Mouse (Mus musculus) adrenal gland, postnatal 4 days (tissue): Measurements from ENCODE around the gene AC134908.4. TPM values are rescaled to one million over a fixed set of nuclear protein-coding genes. Genes with fewer than 3 reads are reported as not detected.
"Not testable (repeated sequence)": the region's sequence is repeated elsewhere in the genome, so short reads cannot be mapped to it uniquely, and the experiment has no call there.

Experiments
- DNase-seq, 2 experiments: peaks; one replicate each; pipeline ENCODE4 v3.0.0; 2021 to 2022; ENCODE audit warnings: low spot score in 2 of 2, mixed read lengths in 2 of 2
- total RNA-seq, 2 experiments: library from RNA; stranded (reverse); gene quantifications; 2 replicates each; pipeline ENCODE4 v1.2.3; 2021

AC134908.4 gene
- total RNA-seq, 2 experiments from 2014 or later: not detected

GRCm38 (mm10) chr17:25808789-25809605, 13.5 kb upstream of the AC134908.4 start, which contains the start of gene Fbxl16:
Fbxl16 (plus strand) TSS chr17:25809085.
- peak in 1 of 2 experiments; percentile 55 for DNase-seq

- no peak for DNase-seq
Measured at GRCm38 (mm10) chr17:25808028-25808427, 12.6 kb upstream of the AC134908.4 start.

GRCm38 (mm10) chr17:25807452-25807851, 12.0 kb upstream of the AC134908.4 start:
- DNase-seq: not testable (repeated sequence)

GRCm38 (mm10) chr17:25806507-25806906, 11.0 kb upstream of the AC134908.4 start:
- DNase-seq: no peak

DNA sequence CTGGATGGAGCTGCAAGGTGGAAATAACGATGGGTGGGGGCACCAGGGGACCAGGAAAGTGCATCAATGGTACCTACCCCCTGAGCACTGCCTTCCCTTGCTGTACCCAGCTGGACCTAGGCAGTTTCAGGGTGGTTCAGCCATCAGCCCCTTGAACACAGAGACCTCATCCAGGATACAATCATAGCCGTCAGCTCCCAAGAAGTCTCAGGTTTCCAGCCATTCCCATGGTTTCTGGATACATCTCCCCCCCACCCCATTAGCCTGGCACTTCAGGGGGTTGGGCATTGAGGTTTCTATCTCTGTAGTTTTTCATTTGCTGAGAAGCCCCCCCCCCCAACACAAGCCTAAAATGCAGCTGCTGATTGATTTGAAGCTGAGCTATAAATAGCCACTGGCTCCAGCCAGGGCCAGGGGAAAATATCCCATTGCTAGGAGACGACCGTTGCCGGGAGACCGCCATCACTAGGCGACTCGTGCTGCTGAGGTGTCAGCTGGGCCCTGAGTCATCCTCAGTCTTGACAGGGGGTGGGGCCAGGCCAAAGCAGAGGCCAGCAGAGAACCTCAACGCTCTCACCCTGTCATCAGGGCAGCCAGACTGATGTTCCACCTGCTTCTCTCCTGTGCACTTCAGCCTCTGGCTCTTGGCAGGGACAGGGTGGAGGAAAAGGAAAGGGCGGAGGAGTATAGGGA, 7.5 kb upstream of the AC134908.4 start:
- peak; percentile 49 to 54 for DNase-seq

- DNase-seq: no peak
Measured at GRCm38 (mm10) chr17:25801029-25801428, 5.6 kb upstream of the AC134908.4 start.

GRCm38 (mm10) chr17:25796951-25797369, 1.5 kb upstream of the AC134908.4 start, which contains the start of gene Metrn:
Metrn (minus strand) TSS chr17:25797136.
- peak; percentile 73 to 80 for DNase-seq

GRCm38 (mm10) chr17:25796211-25796771, 832 bp upstream of the AC134908.4 start:
- DNase-seq: no peak

DNA sequence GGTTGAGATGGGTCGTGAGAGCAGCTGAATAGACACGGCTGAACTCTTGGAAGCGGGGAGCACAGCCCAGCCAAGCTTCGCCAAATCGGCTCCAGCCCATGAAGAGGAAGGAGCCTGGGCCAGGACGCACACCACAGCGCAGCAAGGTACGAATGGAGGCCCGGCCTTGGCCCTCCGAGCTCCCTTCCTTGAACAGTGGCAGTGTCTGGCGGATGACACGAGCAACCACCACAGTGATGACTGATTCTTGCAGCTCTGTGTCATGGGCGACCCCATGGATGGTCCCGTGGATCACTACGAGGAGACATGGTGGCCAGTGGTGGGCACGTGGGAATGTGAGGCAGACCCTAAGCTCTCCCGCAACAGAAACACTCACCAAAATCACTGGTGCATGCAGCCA, 461 bp downstream of the AC134908.4 start:
- DNase-seq: no peak

DNA sequence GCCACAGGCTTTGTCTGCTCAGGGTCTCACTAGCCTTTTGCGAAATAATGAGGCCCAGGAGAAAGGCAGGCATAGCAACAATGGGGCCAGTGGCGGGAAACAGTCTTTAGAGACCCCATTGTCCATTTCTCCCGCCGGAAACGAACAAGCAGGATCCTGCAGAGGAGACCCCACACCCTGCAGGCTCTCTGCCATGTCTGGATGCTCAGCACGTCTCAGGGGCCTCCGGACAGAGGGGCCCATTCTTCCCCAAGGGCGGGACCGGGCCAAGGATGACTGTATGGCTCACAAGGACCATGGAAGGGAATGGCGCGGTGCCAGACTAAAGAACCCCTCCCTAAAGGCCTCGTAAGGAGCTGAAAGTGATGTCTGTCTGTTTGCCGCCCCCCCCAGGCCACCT, 1.3 kb downstream of the AC134908.4 start:
- DNase-seq: no peak

- DNase-seq: peak in 1 of 2 experiments; percentile 68
Measured at GRCm38 (mm10) chr17:25792615-25793014, 2.8 kb downstream of the AC134908.4 start, which contains the start of gene Fam173a. Fam173a (minus strand) TSS chr17:25792901.

- peak; percentile 75 for DNase-seq
Measured at GRCm38 (mm10) chr17:25791843-25792527, 3.5 kb downstream of the AC134908.4 start.

GRCm38 (mm10) chr17:25791320-25791842, 4.1 kb downstream of the AC134908.4 start:
- no peak for DNase-seq

DNA sequence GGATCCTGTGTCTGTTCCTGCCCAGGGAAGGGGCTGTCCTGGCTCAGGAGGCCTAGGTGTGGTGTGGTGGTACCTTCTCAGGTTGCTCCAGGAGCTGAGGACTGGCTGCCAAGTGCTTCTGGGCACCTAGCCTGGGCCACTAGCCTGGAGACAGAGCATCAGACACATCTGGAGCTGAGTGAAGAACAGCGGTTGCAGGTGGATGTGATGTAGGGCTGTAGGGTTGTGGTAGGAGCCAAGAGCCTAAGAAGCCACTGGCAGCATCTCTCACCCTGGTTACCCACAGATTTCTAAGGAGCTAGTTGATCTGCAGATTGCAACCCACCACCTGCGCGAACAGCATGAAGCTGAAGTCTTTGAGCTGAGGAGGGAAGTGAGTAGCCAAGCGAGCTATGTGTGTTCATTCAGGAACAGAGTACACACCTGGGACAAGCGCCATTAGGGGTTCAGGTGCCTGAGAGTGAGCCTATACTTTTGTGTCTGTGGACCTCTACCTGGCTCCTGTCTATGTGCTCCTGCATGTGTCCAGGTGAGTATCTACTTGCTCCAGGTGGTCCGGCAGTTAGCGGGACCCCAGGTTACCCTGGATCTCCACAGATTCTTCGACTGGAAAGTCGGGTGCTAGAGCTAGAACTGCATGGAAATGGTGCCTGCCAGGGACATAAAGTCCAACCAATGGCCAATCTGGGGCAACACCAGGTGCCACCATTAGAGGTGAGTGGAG, 8.5 kb downstream of the AC134908.4 start:
- no peak for DNase-seq

GRCm38 (mm10) chr17:25786280-25786679, 9.2 kb downstream of the AC134908.4 start, which contains the start of gene Ccdc78:
Ccdc78 (plus strand) TSS chr17:25786580.
- DNase-seq: no peak

GRCm38 (mm10) chr17:25785281-25785745, 10.1 kb downstream of the AC134908.4 start, which contains the start of gene Haghl:
Haghl (minus strand) TSS chr17:25785673.
- DNase-seq: peak; percentile 88 to 93

DNA sequence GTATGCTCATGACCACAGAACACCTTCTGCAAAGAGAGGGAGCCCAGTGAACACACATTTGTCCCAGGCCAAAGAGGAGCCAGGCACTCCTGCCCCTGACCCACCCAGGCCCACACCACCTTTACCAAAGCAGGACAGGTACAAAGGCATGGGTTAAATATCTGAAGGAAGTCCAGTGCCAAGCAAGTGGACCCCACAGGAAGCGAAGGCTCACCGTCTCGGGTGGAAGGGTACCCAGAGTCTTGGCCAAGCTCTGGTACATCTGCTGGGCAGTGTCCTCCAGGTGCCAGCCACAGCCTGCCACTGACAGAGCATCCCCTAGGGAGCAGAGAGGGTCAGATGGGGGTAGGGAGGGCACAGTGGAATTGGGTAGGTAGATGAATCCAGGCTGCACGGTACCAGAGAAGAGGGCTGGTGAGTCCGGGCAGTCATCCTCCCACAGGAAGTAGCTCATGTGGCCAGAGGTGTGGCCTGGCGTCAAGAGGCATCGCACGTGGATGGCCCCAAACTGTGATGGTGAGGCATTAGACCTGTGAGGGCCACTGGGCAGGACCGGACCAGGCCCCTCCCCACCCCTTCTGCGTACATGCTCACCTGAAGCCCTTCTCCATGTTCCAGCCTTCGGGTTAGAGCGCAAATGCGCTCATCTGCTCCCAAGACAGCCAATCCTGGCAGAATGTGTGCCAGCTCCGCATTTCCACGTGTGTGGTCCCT, 11.4 kb downstream of the AC134908.4 start:
- DNase-seq: no peak

GRCm38 (mm10) chr17:25783086-25783485, 12.4 kb downstream of the AC134908.4 start:
- DNase-seq: no peak

GRCm38 (mm10) chr17:25781339-25781738, 14.1 kb downstream of the AC134908.4 start:
- no peak for DNase-seq
